Mouse (Mus musculus): ENCODE measurements around the gene Gm13420. TPM values are rescaled to one million over a fixed set of nuclear protein-coding genes. Genes with fewer than 3 reads are reported as not detected.
"Not testable (repeated sequence)": the region's sequence is repeated elsewhere in the genome, so short reads cannot be mapped to it uniquely, and the experiment has no call there.

Gene Gm13420
- polyA plus RNA-seq (2017; shearing (Covaris generic)) = under 1 TPM in 1 of 2 experiments, not detected in 1; 0.30 TPM

DNA sequence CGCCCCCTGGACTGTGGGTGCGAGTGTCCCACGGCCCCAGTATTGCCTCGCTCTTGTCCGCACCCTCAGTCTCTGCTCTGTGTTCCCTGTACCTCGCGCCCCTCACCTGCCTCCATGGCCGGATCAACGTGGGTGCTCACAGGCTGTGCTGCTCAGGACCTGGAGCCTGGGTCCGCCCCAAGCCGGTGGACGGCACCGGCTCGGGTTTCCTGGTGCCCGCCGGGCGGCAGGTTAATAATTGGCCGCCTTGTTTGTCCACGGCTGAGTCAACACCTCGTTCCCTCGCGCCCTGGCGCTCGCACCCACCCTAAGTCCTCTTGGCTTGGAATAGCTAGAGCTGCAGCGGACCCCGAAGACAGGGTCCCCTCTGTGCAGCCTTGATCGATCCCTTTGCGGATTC, at the start of gene Gm13420:
TSS of gene Gm13420 (minus strand) at position 189 of the 400 bp plus-strand sequence.
- ATAC-seq = no peak

- ATAC-seq = no peak
These were observed 41.4 kb upstream of the Gm13420 start for GRCm38 (mm10) chr2:29792772-29793487.

DNA sequence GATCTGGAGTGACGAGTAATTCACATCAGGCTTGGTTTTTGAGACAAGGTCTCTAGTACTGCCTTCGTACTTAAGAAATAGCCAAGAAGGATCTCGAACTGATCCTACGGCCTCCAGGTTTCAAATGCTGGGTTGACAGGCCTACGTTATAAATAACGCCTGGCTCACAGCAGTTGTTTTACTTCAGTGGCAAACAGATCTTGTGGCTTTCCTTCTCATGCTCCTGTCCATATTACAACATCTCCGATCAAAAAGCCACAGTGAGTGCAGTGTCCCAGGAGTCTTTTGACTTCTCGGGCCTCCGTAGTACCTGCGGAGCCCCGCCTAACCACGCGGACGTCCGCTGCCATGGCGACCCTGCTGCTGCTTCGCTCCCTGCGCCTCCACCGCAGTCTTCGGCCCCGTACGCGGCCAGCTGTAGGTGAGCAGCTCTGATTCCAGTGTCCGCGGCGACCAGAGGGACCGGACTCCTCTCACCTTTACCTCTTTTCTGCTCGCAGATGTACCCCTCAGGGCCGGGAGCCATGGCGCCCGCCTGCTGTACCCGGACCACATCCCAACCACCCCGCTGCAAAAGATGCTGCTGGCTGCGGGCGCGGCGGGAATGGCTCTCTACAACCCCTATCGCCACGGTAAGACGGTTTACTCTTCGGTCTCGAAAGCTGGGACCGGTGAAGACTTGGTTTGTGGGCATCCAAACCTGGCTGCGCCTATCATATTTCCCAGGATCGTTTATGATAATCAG, 36.6 kb upstream of the Gm13420 start, which contains the start of gene Trub2:
TSS of gene Trub2 (minus strand) at position 566 of the 745 bp plus-strand sequence.
- ATAC-seq = peak; percentile 73

- ATAC-seq = peak; percentile 91
These were observed 35.8 kb upstream of the Gm13420 start, which contains the start of gene Coq4 for GRCm38 (mm10) chr2:29787104-29787917. Gene Coq4 (plus strand): TSS chr2:29787493.

DNA sequence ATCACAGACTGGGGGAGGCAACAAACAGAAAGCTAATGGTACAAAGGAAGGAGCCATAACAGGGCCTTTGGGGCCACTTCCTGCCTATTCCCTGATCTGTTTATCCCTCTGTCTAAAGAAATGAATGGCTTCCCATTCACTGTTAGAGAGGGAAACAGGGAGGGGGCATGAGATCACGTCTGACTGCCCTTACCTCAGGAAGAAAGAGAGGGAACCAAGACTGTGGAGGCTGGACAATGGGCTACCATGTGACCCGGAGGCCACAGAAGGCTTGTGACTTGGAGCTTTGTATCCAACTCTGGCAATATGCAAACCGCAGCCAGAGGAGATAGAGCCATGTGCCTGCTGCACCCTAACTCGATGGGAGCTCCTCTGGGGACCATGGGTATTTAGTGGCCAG, 32.8 kb upstream of the Gm13420 start:
- no peak for ATAC-seq

- ATAC-seq = not testable (repeated sequence)
These were observed 29.8 kb upstream of the Gm13420 start for GRCm38 (mm10) chr2:29781256-29781655.

DNA sequence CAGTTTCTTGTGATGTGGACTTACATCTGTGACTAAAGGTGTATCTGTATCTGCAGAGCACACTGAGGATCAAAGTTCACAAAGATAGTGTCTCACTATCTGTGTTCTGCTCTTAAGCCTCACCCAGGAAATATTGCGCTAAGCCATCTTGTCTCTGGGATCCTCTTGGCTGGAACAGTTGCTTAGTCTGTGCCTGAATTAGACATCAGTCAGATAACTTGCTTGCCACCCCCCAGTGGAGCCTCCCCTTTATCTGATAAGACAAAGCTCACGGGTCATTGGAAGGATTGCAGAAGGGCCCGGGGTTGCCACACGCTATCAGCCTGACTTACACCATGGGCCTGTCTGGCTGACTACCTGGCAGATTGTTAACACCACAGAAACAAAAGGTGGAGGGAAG, 21.8 kb upstream of the Gm13420 start:
- ATAC-seq = no peak

GRCm38 (mm10) chr2:29771611-29772461, 20.4 kb upstream of the Gm13420 start:
- ATAC-seq = no peak

DNA sequence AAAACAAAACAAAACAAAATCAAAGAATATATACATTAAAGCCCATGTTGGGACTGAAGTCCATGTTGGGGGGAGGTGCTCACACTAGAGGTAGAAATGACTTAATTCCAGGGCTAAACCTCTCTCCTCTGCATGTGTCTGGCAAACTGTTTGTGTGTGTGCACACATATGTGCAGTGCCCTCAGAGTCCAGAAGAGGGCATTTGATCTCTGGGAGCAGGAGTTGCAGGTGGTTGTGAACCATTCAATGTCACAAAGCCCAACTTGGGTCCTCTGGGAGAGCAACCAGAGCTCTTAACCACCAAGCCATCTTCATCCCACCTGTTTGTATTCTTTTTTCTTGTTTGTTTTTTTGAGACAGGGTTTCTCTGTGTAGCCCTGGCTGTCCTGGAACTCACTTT, 18.7 kb upstream of the Gm13420 start:
- ATAC-seq = no peak

DNA sequence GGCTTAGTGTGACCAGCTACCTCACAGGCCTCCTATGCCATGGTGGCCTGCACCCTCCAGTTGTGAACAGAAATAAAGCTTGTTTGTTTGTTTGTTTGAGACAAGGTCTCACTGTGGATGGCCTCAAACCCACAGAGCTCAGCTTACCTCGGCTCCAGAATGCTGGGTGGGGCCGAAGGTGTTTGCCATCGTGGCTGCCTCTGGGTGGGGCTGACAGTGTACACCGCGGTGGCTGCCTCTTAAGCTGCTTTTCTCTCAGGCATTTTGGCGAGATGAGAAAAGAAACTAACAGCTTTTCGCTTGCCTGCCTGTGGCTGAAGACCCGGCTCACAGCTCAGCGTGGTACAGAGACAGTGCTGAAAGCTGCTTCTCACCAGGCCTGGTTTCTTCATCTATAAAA, 17.4 kb upstream of the Gm13420 start:
- ATAC-seq = no peak

GRCm38 (mm10) chr2:29767976-29768709, 16.7 kb upstream of the Gm13420 start:
- no peak for ATAC-seq

DNA sequence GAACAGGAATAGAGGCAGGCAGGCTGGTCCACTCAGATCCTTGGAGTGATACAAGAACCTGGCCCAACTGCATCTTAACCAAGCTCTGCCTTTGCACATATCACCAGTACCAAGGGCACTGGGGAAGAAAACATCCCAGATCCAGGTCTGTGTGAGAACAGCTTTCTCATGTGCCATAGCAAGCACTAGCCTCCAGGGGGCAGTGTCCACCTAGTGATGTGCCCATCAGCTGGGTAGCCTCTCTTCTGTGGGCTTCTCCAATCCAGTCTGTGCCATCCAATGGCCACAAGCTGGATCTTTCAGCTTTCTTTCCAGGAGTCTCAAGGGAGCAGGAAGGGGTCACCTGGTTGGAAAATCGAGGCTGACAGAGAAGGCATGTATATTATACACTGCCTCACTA, 13.3 kb upstream of the Gm13420 start:
- ATAC-seq = no peak

DNA sequence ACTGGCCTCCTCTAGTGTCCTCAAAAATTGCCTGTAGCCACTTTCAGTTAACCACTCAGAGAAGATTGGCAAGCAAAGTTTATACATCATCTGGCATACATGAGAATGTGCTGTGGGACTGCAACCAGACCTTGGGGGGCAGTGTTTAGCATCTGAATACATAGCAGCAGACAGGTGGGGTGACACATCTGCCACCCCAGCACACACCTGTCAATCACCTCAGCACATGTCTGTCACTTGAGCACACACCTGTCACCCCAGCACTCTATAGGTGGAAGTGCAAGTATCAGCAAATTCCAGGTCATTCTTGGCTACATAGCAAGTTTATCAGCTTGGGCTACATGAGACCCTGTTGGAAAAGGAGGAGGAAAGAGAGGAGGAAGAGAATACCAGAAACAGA, 4.2 kb upstream of the Gm13420 start:
- ATAC-seq = no peak

DNA sequence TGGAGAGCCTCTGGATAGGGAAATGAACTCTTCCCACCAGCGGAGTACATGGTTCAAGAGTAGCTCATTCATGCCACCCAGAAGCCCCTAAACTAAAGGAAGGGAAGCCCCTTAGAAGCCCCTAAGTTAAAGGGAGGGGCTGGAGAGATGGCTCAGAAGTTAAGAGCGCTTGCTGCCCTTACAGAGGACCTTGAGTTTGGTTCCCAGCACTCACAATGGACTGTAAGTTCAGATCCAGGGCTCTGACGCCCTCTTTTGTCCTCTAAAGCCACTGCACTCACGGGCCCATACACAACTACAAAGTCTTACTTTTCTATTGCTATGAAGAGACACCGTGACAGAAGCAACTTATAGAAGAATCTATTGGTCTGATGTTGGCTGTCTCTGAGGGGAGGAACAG, 912 bp upstream of the Gm13420 start:
- ATAC-seq = no peak

DNA sequence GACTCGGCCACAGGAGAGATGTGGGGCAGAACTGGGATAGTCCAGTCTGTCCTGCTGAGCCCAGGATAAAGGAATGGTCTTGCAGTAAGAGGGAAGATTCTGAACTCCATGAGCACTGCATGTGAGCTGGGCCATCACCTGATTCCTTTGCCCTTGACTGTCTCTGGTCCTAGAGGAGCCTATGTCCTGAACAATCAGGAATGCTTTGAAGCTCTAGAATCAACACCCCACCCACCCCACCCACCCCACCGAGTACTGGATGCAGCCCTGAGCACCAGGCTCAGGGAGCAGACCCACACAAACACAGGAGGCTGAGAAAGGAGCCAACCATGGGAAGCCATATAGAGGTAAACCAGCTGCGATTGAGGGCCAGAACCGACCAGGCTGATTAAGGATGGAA, 3.0 kb downstream of the Gm13420 start:
- ATAC-seq = no peak

DNA sequence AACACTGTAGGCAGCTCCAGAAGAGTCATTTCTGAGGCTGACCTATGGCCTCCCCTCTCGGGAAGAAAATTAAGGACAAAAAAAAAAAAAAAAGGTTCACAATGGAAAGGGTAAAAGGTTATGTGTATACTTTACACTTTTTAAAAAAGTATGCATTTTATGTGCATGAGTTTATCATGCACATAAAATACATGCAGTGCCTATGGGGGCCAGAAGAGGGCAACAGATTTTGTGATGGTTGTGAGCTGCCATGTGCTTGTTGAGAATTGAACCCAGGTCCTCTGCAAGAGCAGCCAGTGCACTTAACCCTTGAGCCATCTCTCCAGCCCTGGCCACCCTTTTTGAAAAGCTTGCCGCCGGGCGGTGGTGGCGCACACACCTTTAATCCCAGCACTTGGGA, 3.6 kb downstream of the Gm13420 start:
- ATAC-seq = no peak

- ATAC-seq = no peak
These were observed 4.2 kb downstream of the Gm13420 start for GRCm38 (mm10) chr2:29747188-29747782.

DNA sequence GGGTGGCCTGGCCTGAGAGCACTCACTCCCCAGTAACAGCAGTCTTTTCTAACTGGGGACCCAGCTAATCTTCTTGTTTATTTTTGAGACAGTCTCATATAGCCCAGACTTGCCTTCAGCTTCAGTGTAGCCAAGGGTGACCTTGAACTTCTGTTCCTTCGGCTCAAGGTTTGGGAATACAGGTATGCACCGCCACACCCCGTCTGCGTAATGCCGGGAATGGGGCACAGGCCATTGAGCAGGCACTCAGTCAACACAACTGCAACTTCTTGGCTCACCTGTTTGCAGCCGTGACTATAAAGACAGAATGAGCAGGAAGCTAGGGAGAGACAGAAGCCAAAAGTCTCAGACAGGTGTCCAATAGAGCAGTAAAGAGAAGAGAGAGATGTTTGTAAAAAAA, 7.2 kb downstream of the Gm13420 start:
- ATAC-seq = no peak

- ATAC-seq = no peak
These were observed 10.3 kb downstream of the Gm13420 start for GRCm38 (mm10) chr2:29741207-29741606.

DNA sequence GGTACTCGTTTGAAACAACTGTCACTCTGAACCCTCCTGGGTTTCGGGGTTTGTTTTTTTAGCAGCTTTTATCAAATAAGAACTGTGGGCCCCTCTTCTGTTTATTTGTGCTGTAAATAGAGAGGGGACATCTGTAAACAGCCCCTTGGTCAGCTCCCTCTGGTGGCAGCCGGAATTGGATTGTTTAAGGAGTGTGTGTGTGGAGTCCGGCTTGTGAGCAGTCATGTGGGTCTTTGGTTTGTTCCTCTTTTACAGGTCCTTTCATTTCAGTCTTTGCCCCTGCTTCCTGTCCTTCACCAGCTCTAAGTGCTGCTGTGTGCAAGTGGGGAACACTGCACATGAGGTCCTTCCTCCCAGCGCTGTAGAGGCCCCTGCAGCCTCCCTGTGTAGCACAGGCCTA, 12.1 kb downstream of the Gm13420 start:
- ATAC-seq = no peak

DNA sequence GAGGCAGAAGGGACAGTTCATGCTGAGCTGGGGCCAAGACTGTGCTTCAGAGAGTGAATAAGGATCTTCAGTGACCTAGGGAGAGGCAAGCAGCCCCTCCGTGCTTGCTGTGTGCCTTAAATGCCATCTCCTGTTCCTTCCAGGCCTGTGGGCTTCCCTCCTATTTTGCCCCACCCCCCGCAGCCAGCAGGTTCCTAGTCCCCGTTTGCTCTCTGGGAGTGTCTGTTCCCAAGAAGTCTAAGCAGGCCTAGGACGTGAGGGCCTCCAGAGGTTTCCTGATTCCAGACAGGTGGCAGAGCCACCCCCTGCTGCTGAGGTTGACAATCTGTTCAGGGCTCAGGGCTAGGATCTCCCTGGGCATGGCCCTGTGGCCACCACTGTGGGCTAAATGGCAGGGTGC, 12.7 kb downstream of the Gm13420 start:
- ATAC-seq = no peak
